Mouse (Mus musculus): ENCODE measurements around the gene Gfod1.

Gene Gfod1

DNA sequence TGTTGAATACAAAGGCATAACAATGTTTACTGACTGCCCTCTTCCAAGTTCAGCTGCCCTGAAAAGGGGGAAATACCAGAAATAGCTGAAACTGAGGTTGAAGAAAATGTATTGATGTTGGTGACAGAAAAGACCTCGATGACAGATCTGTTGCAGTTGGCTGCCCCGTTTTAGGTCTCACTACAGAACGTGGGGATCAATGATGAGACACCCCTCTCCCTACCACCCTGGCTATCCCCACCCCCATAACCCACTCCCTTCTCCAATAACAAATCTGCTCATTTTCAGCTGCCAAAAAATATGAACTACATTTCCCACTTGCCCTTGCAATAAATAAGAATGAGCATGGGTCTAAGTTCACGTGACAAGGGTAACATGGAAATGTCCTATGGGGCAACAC lies 73.1 kb downstream of the Gfod1 start:
- no peak for DNase-seq (ENCODE audit: low read depth)

DNA sequence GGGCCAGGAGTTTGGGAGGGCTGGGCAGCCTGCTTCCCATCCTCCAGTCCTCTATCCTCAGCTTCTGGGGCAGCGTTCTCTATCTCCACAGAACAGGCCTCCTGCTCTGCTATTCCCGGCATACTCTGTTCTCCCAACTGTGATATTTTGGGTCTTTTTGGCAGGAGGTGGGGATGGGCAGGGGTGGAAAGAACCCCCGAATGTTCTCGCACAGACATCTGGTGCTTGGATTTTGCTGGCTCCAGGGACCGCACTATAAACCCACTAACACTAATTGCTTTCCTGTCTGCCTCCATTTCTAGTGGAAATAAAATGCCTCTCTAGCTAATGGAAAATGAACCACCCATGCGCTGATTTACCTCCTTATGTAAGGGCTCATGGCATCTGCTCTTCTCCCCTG lies 73.7 kb downstream of the Gfod1 start:
- no peak for DNase-seq (ENCODE audit: low read depth)

DNA sequence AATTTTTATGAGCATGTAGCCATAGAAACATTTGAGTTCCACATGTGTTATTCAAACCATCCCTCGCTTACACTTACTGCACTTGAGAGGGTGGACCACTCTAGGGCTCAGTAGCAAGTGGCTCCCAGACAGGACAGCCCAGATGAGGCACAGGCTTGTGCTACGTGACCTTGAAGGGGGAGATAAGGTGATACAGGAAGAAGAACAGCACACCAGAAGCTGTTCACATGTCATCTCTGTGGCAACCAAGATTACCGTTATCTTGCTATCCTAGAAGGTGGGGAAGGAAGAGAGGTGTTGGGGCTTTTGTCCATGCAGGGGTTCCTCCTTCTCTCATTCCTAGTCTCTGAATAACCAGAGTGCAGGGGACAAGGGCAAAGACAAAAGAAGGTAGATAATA lies 74.2 kb downstream of the Gfod1 start:
- DNase-seq (ENCODE audit: low read depth) = no peak

DNA sequence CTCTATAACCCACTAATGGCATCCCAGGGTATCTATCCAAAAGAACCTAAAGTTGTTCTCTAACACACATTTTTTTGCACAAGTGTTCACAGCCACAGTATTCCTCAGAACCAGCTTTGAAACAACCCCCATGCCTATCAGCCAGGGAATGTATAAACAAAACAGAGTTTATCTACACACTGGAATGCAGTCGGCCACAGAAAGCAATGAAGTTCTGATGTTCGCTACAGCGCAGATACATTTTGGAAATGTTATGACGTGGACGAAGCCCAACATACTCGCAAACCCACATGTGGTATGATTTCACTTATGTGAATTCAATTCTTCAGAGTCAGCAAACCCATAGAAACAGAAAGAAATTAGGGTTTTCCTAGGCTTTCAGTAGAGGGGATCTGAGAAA lies 75.8 kb downstream of the Gfod1 start:
- no peak for DNase-seq (ENCODE audit: low read depth)

DNA sequence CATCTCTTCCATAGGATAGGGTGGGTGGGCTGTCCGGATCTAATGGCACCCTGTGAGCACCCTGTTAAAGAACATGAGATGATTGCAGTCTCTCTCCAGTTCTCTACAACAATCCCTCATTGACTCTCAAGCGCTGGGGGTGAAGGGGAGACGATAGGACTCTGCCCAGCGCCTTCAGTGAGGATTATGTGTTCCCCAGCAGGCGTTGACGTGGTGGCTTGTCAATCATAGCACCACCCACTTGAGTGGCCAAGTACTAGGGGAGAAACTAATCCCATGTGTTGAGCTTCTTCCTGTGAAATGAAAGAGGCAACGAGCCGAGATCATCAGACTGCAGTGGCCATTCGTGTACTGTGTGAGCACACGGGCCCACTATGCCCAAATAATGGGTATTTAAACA lies 77.9 kb downstream of the Gfod1 start:
- DNase-seq (ENCODE audit: low read depth) = no peak

DNA sequence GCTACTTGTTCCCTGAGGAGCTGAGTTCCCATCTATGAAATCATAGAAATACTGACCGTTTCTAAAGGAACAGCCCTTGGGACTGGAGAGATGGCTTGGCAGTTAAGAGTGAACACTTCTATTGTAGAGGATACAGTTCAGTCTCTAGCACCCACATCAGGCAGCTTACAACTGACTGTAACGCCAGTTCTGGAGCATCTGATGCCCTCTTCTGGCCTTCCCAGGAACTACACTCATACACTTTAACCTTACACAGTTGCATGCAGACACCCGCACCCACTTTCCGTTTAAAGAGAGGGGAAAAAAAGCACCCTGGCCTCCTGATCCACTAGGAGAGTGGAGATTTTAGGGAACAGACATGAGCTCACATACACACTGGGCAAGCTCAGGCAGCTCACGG lies 78.8 kb downstream of the Gfod1 start:
- no peak for DNase-seq (ENCODE audit: low read depth)

DNA sequence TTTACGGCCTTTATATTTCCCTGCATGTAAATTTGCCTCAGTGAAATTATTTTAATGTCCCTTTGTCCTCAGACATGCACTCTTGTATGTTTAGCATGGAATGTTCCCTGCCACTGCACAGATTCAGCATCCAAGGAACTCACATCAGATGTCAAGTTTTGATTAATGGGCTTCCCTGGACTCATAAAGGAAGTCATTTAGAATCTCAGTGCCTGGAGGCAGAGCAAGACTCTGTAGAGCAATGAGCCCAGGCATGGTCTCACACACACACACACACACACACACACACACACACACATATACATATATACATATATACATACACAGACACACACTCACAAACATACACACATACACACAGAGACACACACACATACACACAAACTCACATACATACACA lies 81.9 kb downstream of the Gfod1 start:
- DNase-seq (ENCODE audit: low read depth) = no peak

DNA sequence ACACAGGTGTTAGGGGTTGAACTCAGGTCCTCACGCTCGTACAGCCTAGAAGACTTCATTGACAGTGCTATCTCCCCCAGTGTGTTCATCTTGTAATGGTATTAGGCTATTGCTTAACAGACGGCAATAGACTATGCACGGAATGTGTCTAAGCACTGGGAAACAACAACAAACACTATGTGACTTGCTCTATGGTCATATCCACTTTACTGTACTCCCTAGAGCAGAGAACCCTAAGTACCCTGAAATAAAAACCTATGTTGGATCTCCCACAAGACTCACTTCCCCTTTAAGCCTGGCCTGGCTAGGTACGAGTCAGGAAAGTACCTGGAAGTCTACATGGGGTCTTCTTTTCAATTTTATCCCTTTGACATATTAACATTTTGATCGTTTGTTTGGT lies 82.7 kb downstream of the Gfod1 start:
- DNase-seq (ENCODE audit: low read depth) = no peak

DNA sequence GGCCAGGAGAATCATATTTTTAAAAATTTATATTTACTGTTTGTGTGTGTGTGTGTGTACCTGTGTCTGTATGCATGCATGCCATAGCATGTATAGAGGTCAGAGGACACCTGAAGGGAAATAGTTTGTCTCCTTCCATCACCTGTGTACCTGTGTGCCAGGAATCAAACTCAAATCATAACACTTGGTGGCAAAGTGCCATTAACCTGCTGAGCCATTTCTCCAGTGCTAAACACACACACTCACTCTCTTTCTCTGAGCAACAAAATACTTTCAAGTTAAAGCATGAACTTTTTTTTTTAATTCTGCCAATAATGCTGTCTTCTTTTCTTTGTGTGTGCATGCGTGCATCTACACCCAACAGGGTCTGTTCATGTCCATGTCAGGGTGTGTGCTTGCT lies 83.3 kb downstream of the Gfod1 start:
- DNase-seq (ENCODE audit: low read depth) = no peak

DNA sequence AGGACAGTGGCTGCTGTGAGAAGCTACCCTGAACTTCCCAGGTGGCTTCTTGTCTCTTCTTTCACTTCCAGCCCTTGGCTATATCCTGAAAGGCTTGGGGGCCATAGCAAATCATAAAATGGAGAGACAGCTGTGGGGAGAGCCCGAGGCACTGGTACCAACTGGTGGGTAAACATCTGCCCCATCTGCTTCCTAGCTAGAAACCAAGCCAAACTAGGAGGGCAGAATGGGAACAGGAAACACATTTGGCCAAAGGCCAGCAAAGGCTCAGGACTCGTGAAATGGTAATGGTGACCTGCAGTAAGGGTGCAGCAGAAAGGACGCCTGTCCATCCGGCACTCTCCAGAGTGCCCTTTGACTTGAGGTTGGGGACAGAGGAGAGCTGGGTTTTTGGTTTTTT lies 85.2 kb downstream of the Gfod1 start:
- DNase-seq (ENCODE audit: low read depth) = peak; percentile 16

DNA sequence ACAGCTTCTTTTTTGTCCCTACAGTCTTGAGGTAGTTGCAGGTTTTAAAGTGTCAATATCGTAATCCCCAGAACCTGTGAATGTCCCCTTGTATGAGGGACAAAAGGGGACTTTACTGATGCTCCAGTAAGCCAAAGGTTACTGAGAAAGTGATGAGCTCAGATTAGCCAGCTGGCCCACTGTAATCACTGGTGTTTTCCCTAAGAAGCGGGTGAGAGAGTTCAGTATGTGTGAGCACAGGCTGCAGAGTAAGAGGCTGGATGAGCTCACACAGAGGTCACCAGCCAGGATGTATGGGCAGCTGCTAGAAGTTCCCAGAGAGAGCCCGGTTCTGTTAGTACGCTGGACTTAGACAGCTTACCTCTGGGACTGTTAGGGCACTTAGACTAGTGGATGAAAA lies 85.7 kb downstream of the Gfod1 start:
- no peak for DNase-seq (ENCODE audit: low read depth)

DNA sequence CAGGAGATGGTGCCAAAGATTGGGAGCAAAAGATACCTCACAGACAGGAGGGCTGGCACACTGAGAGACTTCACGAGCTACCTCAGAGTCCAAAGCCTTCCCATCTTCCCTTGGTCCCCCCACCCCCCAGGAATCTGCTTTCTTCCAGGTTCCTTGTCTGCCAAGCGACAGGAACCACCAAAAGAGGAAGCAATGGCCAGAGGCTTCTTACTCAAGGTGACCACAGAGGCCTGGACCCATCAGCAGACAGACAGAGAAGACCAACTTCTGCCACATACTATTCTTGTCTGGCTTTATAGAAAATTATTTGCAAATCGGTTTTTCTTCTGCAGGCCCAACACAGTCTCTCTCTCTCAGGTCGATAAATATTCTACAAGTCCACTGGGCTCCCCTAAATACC lies 86.3 kb downstream of the Gfod1 start:
- no peak for DNase-seq (ENCODE audit: low read depth)

DNA sequence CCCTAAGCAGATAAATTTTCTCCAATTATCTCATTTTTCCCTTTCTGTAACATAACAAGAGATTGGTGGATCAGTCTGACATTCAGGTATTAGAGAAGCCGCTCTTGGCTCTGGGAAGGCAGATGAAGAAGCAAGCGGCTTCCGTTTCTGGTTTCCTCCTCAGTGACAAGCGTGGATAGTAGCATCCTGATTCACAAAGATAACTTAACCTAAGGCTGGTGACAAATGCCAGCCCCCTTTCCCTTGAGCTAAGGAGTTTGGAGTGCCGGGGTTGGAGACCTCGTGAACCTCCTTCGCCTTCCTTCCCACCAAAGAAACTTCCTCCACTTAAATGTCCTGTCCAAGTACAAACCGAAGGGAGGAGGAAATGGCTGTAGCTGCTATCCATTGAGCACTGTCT lies 86.9 kb downstream of the Gfod1 start:
- DNase-seq (ENCODE audit: low read depth) = no peak

DNA sequence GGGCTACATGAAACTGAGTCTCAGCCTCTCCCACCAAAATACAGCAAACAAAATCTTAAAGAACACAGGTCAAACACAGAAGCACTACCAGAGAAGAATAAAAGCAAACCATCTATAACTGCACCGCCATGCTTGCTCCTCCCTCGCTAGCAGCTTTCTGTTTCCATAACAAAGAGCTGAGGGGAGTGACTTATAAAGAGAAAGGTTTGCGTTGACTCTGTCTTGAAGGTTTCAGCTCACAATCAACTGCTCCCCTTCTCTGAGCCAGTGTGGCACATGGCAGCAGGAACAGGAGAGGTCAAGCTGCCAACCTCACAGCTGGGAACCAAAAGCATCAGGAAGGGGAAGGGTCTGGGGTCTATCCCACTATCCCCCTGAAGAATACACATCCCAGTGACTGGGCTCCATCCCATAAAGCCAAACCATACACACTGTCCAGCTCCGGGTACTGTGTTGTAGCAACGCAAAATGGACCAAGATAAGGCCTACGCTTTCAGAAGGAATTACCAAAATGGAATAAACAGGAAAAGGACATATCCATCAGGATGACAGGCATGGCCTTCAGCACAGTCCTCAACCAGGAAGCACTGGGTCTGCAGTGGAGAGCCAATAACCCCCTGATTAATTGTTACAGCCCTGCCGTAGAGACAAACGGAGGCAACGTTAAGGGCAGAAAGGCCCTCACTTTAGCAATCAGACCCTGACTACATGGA lies 87.8 kb downstream of the Gfod1 start:
- no peak for DNase-seq (ENCODE audit: low read depth)

DNA sequence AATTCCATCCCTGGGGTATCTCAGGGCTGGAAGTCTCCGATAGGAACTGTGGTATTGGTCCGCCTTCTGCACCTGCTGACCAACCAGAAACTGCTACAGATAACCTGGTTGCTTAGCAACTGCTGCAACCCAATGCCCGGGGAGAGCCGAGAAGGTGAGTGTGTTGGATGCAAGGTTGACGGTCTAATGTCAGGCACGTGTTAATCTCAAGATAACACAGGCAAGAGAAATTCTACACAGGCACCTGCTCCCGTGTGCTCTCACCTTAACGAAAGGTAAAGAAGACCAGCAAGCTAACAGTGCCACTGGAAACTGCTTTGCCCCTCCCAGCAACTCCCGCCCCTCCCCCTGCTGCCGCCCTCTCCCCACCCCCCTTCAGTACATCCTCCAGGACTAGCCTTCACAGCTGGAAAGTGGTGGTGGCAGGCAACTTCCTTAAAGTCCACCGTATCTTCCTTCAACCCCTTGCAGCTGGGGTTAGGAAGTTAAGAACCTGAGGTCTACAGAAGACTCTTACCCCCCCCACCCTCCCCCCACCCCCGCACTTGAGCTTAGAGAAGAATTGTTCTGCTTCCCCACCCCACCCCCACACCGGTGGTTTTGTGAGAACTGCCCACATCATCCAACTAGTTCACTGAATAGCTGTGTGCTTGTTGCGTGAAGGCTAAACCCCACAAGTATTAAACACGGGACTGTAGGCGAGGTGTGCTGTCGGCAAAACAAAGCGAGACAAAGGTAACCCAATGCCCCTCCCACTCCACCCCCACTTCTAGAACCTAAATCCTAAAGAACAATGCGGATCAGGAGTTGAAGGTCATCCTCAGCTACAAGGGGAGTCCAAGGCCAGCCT lies 88.6 kb downstream of the Gfod1 start:
- no peak for DNase-seq (ENCODE audit: low read depth)

DNA sequence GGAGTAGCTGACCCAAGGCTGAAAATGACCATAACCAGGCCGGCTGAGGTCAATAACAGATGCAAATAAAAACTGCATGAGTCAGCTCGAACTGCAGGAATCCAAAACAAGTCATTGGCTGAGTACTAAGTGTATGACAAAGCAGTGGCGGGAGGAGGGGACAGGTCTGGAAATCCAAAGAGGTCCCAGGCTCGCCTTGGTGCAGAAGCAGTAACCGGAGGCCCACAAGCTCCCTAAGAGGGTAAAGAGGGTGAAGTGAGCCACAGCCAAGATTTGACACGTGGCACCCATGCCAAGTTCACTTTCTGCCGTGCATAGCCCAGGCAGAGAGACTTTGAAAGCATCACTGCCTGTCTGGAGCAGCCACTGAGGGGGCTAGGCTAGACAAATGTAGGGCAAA lies 91.6 kb downstream of the Gfod1 start:
- DNase-seq (ENCODE audit: low read depth) = peak; percentile 44

DNA sequence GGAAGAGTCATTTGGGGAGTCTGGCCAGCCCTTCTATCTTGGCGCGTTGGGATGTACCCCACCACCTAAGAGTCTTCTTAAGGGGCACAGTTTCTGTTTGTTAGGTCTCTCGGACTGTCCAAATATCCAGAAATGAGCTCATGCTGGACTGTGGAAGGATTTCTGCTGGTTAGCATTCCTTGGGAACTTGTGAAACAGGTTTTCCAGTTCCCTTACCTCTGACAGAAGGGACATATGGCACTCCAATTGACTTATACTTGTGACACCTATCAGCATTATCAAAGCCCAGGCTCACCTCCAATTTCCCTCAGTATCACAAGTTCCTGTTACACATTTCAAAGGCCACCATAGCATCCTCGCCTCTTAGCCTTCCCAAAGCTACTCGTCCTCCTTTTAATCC lies 93.0 kb downstream of the Gfod1 start:
- DNase-seq (ENCODE audit: low read depth) = no peak

DNA sequence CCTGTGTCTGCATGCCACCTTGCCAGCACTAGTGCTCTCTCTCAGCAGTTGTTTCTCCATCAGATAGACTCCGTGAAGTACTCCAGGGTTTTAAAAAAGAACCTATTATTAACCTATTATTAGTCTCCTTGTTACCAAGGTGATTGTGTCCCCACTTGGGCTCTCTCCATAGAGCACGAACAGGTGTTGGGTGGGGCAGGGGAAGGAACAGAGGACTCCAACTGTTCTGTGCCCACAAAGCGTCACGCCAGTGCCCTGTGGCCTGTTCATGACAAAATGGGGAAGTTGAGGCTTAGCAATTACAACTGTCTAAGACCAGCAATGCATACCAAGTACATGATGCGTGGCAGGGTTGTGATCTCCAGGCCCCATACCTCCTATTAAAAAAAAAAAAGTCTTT lies 94.4 kb downstream of the Gfod1 start:
- DNase-seq (ENCODE audit: low read depth) = no peak

DNA sequence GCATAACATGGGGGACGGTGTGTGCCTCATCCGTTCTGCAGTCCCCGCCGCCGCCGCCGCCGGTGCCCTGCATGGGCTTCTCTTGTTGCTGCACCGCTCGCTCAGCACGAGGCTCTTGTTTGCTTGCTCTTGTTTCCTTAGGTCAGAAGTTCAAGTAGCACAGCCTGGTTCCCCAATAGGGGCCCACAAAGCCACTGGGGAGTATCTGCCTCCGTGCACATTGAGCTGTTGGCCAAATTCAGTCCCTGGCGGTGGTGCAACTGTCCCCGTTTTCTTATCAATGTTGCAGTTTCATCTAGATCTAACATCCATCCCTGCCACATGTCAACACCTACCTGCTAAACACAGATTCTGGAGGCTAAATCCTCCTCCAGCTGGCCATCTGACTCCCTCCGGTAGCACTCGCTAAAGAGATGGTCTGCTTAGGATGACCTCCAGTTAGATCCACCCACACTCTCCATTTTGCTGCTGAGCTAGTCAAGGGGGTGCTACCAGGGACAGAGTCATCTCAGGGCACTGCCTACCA lies 95.0 kb downstream of the Gfod1 start:
- DNase-seq (ENCODE audit: low read depth) = no peak

DNA sequence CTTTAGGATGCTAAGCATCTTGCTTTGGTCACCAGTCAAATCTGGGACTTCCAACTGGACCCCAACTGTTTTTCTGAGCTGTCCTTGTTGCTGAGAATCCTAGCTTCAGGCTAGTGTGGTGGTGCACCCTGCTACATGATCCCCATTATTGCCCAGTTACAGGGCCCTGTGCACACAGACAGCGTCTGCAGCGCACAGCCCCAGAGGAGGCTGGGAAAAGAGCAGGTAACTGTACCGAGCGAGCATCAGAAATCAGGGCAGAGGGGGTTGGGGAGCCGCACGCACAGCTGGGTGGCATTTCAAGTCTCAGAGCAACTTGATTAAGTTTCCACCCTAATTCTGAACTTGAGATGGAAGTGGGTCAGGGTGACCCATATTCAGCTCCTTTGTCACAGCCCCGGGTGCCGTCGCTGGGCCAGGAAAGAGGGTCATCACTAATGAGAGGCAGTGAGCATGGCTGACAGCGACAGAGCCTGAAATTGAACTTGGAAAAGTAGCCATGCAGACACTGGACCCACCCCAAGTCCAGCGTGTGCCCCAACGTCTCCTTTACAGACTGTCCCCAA lies 97.8 kb downstream of the Gfod1 start:
- DNase-seq (ENCODE audit: low read depth) = no peak

DNA sequence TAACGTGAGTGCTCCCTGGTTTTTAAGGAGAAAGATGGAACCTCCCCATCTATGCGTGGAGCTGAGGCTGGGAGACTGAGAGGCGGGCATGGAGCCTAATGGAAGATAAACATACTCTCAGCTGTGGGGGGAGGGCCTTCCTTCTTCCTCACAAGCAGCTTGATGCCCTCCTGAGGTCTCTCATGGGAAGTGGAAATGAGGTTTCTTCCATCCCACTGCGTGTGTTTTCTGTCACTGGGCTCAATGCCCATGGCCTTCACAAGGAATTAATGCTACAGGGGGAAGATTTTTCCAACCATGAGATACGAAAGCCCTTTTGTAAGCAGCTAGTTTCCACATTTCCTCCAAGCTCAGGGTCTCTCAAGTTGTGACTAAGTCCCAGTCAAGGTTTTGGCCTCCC lies 100.3 kb downstream of the Gfod1 start:
- DNase-seq (ENCODE audit: low read depth) = no peak

DNA sequence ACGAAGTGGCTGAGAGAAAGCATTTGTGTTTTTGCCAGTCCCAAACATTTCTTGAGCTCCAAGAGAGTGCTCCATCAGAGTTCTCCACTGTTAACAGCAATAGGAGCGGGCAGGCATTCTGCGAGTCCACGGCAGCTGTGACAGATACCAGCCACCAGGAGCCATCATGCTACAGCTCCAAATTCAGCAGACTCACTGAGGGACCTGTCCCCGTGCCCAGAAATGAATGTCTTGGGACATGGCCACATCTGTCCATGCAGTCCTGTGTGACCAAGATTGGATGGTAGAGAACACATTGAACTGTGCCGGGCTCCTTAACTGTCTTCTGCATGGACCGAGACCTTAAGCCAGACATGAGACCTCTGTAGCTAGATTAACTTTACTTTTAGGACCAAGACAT lies 100.7 kb downstream of the Gfod1 start:
- no peak for DNase-seq (ENCODE audit: low read depth)

DNA sequence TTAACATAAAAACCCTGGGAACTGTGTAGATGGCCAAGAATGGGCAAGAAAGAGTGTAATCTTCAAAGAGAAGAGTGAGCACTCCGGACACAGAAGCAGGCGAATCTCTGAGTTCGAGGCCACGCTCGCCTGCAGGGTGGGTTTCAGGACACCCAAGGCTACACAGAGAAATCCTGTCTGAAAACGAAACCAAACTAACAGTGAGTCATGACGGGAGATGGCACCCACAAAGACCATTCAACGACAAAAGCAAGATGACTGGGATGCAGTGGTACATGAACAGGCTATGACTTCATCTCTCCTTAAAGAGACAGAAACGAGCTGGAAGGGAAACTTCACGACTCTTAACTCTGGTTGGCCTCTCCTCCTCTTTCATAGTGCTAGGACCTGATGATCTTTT lies 101.6 kb downstream of the Gfod1 start:
- DNase-seq (ENCODE audit: low read depth) = peak; percentile 7
